Mouse (Mus musculus) naive thymus-derived CD4-positive, alpha-beta T cell, adult 5 months (primary cell): ENCODE measurements around the gene C77080. TPM values are rescaled to one million over a fixed set of nuclear protein-coding genes. Genes with fewer than 3 reads are reported as not detected.

Experiments used
- polyA plus RNA-seq: library from polyadenylated mRNA; unstranded; fragments of 100-300 nt; shearing (Covaris generic); gene quantifications from one replicate; pipeline ENCODE4 v1.2.1, GENCODE M21; 2017

Gene C77080
- polyA plus RNA-seq = 0.42 TPM

DNA sequence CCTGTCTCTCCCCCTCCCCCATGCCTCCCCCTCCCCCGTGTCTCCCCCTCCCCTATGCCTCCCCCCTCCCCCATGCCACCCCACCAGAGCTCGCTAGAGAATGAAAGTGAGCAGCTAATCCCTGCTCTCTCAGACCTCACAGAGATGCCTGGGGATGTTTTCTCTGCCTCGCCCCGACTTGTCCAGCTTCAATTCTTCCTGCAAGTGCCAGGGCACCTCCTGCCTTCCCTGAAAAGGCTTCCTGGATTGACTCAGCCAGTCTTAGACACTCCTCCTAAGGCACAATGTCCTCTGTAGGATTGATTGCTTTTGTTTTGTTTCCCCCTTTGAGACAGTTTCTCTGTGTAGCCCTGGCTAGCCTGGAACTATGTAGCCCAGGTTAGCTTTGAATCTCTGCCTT is at the start of gene C77080:
Gene C77080 (minus strand): TSS at position 209 of the 400 bp plus-strand sequence.

DNA sequence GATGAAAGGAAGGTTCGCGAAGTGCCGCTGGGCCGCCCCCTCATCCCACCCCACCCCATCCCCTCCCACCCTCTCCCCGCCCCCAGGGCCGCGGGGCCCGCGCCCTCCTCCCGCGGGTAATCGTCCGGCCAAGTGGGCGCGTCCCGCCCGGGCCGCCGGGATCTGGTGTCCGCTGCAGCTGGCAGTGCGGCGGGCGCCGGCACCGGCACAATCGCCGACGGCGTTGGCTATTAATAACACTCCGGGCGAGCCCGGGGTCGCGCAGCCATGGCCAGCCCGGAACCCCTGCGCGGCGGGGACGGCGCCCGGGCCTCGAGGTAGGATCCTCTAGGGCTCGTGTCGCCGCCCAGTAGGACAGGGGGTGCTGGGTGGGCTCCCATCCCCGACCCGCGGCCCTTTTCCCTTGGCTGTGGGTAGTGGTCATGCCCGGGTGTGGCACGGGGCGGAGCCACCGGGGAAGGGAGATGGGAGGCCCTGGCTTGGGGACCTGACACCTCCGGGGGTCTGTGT is 26.3 kb upstream of the C77080 start, which contains the start of gene Sync:
Gene Sync (plus strand): TSS at position 146 of the 510 bp plus-strand sequence.

DNA sequence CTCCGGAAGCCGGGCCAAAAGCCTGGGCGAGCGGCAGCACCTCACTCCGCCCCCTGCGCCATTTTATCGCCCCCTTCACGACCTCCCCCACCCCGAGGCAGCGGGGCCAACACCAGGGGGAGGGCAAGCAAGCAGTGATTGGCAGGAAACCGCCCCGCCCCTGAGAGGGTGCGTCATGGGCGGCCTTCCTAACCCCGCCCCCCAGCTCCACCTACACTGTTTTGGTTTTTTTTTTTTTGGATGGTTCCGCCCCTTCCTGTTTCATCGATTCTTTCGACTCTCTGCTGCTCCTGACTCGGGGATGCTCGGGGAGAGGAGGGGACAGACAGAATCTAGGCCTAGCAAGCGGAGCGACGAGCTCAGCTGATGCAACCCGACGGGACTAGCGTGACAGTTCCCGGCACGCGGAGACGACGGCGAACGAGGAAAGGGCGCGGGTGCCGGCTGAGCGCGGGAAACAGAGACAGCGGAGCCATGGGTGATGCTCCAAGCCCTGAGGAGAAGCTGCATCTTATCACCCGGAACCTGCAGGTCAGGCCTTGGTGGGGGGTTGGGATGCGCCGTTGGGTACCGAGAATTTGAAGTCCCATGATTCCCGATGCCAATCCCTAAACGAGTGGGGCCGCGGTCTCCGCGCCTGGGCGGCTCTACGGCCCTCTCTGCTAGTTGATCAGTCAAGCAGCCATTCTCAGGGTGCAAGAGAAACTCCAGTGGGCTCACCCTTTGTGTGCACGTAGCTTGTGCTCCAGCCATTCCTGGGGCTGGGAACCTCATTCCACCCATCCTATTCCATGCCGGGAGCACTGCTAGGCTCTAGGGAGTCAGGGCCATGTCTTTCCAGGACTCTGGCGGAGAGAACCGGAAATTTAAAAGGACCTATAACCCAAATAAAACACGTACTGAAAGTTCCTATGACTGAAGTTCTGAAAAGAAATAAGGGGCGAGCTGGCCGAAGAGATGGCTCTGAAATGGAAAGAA is 71.4 kb downstream of the C77080 start, which contains the start of the genes S100pbp and Yars:
Gene S100pbp (minus strand): TSS at position 186 of the 978 bp plus-strand sequence.
Gene Yars (plus strand): TSS at position 219 of the 978 bp plus-strand sequence.

Other genes starting within 250 kb of the C77080 start
- 41.9 TPM for gene Rnf19b, start 203.1 kb downstream of the C77080 start, polyA plus RNA-seq
- not detected for gene Tmem54, start 155.9 kb downstream of the C77080 start, polyA plus RNA-seq
- gene Hpca, start 139.4 kb downstream of the C77080 start, polyA plus RNA-seq = not detected
- not detected for gene Fndc5, start 124.4 kb downstream of the C77080 start, polyA plus RNA-seq
- 19.8 TPM for gene S100pbp, start 71.7 kb downstream of the C77080 start, polyA plus RNA-seq
- gene Yars, start 71.6 kb downstream of the C77080 start, polyA plus RNA-seq = 38.0 TPM
- 0.30 TPM for gene Sync, start 26.2 kb upstream of the C77080 start, polyA plus RNA-seq
- gene Rbbp4, start 74.0 kb upstream of the C77080 start, polyA plus RNA-seq = 292 TPM
- gene Zbtb8os, start 74.3 kb upstream of the C77080 start, polyA plus RNA-seq = 23.5 TPM
- gene Zbtb8a, start 116.7 kb upstream of the C77080 start, polyA plus RNA-seq = 5.2 TPM
- not detected for gene Zbtb8b, start 179.4 kb upstream of the C77080 start, polyA plus RNA-seq
- gene Bsdc1, start 200.2 kb upstream of the C77080 start, polyA plus RNA-seq = 86.3 TPM
- not detected for gene Tssk3, start 229.6 kb upstream of the C77080 start, polyA plus RNA-seq
- gene Fam229a, start 229.8 kb upstream of the C77080 start, polyA plus RNA-seq = not detected